Mouse (Mus musculus) lung, postnatal 4 days (tissue): ENCODE results near the gene Uts2b.
"Not testable (repeated sequence)": the region's sequence is repeated elsewhere in the genome, so short reads cannot be mapped to it uniquely, and the experiment has no call there.

ENCODE experiments used
- DNase-seq, 2 experiments: peaks; one replicate each; pipeline ENCODE4 v3.0.0; 2021

Uts2b gene

DNA sequence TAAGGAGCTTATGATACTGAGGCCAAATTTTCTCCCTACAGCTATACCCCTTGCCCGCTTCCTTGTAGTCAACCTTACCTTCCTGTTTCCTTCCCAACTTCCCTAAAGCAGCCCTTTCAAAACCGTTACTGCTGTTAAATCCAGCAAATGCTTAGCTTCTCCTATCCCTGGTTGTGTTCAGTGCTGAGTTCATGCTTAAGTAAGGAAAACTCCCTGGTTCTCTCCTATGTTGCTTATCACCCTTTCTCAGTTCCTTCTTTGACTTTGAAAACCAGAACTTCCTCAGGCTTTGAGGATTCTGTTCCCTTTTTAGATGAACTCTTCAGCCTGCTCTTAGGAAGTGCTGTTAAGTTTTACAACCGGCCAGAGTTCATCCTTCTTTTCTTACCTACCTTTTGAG, 4.1 kb upstream of the Uts2b start:
- no peak for DNase-seq

DNA sequence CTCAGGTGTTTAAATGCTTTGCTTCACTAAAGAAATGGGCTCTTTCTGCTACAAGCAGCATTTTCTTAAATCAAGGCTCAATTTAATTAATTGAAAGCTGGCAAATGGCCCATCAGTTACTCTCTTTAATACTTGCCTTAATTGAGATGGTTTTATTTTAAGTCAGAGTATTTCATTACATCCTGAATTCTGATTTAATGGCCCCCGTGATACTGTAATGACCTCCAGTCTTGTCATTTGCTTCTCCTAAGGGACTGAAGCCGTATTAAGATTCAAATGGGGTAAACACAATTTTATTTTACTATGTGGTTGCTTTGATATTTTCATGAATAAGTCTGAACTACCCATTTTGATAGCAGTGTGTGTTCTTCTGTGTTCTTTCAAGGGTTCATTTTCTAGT, 661 bp upstream of the Uts2b start:
- no peak for DNase-seq

DNA sequence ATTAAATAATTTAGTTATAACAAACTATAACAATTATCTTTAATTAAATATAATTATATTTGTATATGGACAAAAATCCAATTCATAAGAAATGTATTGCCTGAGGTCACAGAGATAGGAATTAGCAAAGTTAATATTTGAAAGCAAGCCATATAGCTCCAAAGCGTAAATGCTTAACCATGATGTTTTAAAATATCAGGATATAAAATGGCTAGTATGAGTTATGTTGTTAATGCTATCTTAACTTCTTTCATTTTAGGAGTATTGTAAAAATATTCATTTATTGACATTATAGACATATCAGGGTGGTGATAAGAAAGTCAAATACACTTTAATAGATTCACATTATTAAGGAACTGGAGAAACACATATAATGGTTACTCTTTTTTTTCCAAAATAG, 10.0 kb downstream of the Uts2b start:
- DNase-seq: no peak

DNA sequence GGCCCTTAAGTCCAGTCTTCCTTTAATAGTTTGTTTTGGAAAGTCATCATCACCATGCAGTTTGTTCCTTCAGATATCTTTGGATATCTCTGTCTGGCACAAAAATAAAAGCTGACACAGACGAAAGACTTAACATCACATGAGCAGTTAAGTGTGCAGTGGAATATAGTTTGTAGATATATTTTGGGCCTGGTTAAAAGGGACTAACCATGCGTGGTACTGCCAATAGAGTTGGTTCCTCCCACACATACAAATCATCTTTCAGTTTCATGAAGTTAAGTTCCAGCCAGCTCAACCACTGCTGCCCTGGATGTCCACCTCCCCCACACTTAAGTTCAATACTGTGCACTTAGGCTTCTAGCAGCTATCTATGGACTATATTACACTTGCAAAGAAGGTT, 15.6 kb downstream of the Uts2b start:
- DNase-seq: no peak

DNA sequence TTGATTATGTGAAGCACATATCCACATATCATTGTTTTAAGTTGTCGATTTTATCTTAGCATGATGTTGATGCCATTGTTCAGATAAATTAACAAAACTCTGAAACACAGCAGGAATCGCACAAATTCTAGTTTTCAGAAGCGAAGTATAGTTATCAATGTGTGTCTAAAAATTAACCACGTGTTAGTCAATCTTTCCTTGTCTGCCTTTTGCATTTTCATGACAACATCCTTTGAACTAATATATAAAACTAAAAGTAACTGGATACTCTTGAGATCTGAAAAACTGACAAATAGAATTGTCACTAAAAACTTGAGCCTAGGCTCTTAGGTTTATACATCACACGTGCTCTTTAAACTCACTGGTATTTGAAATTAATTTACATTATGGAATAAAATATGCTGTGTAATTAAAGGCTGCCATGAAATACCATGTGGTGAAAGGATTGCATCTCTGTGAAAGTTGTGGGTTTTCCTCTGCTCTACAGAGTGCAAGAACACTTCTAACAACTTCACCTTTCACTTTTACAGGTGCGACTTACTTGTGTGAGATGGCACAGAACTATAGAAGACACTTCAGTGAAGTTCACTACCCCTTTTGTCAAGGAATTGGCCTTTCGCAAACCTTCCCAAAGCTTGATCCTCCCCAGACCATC, 20.0 kb downstream of the Uts2b start:
- DNase-seq: no peak

DNA sequence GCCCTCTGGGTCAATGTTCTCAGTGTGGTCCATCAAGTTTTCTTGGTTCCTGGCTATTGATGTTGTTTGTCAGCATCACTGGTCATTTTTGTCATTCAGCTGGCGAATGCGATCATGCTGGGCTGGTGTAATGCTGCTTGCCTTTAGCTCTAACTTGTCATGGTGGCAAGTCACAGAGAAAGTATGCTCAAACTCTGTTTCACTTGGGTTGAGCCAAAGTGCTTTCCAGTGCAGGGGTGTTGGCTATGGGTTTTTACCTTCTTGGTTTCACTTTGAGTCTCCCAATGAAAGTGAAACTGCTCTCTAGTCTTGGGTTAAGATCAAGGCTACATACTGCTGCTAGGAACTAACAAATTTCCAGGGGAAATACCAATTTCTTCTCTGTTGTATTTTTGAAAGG, 20.8 kb downstream of the Uts2b start:
- no peak for DNase-seq

DNA sequence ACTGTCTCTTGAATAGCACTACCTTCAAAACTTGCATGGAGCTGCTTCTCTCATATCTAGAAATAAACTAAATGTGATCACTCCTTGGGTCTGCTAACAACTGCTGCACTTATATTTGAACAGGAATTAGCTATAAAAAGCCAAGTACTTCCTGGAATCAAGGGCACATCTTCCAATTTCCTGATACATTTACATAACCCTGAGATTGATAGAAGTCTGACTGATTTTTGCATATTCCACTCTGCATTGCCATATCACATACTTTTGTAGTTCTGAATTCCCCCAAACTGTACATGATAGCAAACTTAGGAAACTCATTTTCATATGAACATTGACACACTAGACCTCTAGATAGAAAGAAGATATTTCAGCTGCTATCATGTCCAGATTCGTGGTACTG, 21.7 kb downstream of the Uts2b start:
- no peak for DNase-seq

DNA sequence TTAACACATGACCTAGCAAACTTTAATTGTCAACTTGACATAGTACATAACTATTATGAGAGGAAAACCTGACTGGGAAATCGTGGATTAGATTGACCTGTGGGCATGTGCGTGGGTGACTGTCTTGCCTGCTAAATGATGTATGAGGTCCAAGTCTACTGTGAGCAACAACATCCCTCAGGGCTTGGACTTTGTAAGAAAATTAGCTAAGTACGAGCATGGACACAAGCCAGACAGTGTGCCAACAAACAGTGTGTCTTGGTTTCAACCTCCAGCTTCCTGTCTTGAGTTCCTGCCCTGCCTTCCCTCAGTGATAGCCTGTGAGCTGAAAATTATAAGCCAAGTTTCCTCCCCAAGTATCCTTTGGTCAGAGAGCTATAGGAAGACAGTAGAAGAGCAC, 22.5 kb downstream of the Uts2b start:
- no peak for DNase-seq

DNA sequence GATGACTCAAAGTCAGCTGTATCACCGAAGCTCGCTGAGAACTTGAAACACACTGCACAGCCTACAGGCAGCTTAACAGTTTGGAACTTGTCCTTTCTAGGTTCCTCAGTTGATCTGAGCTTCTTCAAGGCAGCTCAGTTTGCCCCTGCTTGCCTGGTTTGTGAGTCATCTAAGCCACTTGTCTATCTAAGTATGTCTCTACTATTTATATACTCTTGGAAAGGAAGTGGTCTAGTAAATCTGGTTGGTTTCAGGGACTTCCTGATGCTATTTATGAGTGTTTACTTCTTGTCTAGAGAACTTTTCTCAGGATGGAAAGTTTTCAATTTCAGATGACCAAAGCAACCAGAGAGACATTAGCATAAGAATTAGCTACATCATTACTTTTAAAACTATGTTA, 43.6 kb downstream of the Uts2b start:
- DNase-seq: no peak

DNA sequence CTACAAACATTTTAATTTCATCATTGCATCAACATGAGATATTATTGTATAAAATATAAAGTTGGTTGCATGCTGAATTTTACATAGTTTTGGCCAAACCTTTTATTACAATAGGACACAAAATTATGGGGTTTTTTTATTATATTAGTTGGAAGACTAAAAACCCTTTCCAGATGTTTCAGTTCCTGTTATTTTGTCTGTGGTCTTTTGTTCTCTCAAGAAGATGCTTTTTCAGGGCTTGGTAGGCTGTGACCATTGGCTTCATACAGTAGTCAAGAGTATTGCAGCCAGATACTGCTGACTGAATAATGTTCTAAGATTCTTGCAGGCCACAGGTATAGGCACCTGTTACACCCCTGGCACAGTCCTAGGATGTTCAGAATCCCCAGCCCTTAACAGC, 48.0 kb downstream of the Uts2b start:
- DNase-seq: no peak

DNA sequence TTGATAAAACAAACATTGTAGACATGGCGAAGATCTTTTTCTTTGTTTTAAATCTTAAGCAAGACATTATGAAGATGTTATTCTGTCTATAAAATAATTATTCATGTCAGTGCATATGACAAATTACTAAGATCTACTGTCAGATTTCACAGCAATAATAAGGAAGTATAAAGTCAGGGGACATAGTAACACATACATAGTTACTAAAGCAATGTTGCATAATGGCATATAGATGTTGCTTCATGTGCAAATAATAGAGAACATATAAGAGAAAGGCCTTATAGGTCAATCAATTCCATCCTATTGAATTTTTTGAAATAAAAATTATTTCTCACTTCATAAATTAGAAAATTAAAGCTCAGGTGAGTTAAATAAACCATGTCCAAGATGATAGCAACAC, 50.9 kb downstream of the Uts2b start:
- no peak for DNase-seq

DNA sequence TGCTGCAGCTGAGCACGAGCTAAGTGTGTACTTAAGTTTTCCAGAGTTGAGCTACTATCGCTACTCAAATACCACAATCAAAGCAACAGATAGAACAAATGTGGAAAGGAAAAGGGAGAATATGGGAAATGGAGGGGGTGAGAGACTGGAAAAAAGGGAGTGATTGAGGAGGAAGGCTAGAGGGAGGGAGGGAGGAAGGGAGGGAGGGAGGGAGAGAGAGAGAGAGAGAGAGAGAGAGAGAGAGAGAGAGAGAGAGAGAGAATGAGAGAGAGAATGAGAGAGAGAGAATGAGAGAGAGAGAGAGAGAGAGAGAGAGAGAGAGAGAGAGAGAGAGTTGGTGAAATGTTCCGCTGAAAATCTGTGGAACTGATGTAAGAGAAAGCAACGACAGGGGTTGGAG, 62.9 kb downstream of the Uts2b start, which contains the start of gene Ostn:
TSS of gene Ostn (plus strand) at position 301 of the 400 bp plus-strand sequence.
- not testable (repeated sequence) for DNase-seq
